Comparison of ENCODE assay signal across 8 mouse cellular contexts in the genomic region with DNA sequence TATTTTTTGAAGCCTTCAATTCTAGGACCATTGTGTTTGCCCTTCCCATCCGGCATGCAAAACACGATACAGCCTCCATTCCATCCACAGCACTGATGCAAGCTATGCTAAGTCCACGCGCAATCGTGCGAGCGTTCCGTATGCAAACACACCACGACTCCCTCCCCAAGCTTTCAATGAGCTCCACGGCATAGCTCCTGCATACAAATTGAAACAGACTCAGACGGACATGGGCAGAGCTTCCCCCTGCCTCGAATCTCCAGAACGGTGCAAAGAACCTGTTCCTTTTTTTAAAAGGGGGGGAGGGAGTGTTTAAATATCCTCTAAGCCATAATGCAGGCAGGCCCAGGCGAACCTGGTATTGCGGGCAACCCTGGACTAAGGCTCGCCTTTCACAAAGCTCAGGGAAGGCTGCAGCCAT.
A peak's percentile ranks its signal among the peaks of the same experiment; 100 is the strongest.
DNase-seq lines count a peak whose midpoint lies in the region; ATAC-seq and TF ChIP-seq lines count a peak whose summit lies in the region.

No protein-coding gene starts in this region.

- no peaks in the 10 kb centered on the region for H3K9me3 ChIP-seq in lung, embryonic 14.5 days (ENCODE audit: low read depth, low read length)
- no peaks in the 10 kb centered on the region for H3K9me3 ChIP-seq in embryonic facial prominence, embryonic 10.5 days
- H3K9me3 ChIP-seq in hindbrain, embryonic 15.5 days: no peaks in the 10 kb centered on the region
- no peaks in the 10 kb centered on the region for H3K9me3 ChIP-seq in liver, postnatal 0 days (ENCODE audit: low read length)
- H3K9me3 ChIP-seq in stomach, embryonic 16.5 days (replicated peaks; ENCODE audit: control insufficient read depth, low read length): no peaks in the 10 kb centered on the region

- 0 out of 2 replicates have a peak, but pooled peaks cover 3% of the 10 kb centered on the region for H3K27me3 ChIP-seq in lung, embryonic 14.5 days (ENCODE audit: insufficient read depth, low read length)
- H3K27me3 ChIP-seq in embryonic facial prominence, embryonic 10.5 days (replicated peaks; ENCODE audit: low read depth, poor library complexity, severe bottlenecking): no peaks in the 10 kb centered on the region; the same call in 1 of the 2 replicates
- no peaks in the 10 kb centered on the region for H3K27me3 ChIP-seq in hindbrain, embryonic 15.5 days
- peaks cover 42% of the 10 kb centered on the region for H3K27me3 ChIP-seq in liver, postnatal 0 days (ENCODE audit: insufficient read depth, low read length)
- H3K27me3 ChIP-seq in stomach, embryonic 16.5 days (ENCODE audit: control insufficient read depth, insufficient read depth, low read length): no peaks in the 10 kb centered on the region

- peak; percentile 10; the same call in 1 of the 2 replicates for ATAC-seq in lung, embryonic 14.5 days (ENCODE audit: insufficient read depth)
- peak; percentile 16 for ATAC-seq in hindbrain, embryonic 15.5 days (ENCODE audit: low FRiP score, low read depth)
- no peak for ATAC-seq in liver, postnatal 0 days
- ATAC-seq in stomach, embryonic 16.5 days (ENCODE audit: insufficient read depth, low FRiP score): no peak

- H3K4me3 ChIP-seq in lung, embryonic 14.5 days (ENCODE audit: low read depth, low read length): peak overlapping the region; percentile 69
- H3K4me3 ChIP-seq in embryonic facial prominence, embryonic 10.5 days: peak overlapping the region; percentile 91
- peak overlapping the region; percentile 59 for H3K4me3 ChIP-seq in hindbrain, embryonic 15.5 days
- H3K4me3 ChIP-seq in liver, postnatal 0 days (ENCODE audit: low read depth, low read length): 0 out of 2 replicates have a peak overlapping the region, but pooled peaks have one; percentile 2
- H3K4me3 ChIP-seq in stomach, embryonic 16.5 days (replicated peaks; ENCODE audit: low read length): peak overlapping the region; percentile 80

- no peak for TF ChIP-seq CTCF in lung, embryonic 14.5 days (IDR thresholded peaks at IDR 0.05; ENCODE audit: low read depth)
- no peak for TF ChIP-seq CTCF in liver, postnatal 0 days (IDR thresholded peaks at IDR 0.05; ENCODE audit: low read depth)

- H3K9ac ChIP-seq in lung, embryonic 14.5 days: peak overlapping the region; percentile 80
- peak overlapping the region; percentile 78 for H3K9ac ChIP-seq in hindbrain, embryonic 15.5 days
- no peak overlapping the region for H3K9ac ChIP-seq in liver, postnatal 0 days (replicated peaks)
- peak overlapping the region; percentile 88 for H3K9ac ChIP-seq in stomach, embryonic 16.5 days (ENCODE audit: low read length)

- no peak for TF ChIP-seq EP300 in liver, postnatal 0 days (IDR thresholded peaks at IDR 0.05; ENCODE audit: low read depth)

- peak overlapping the region; percentile 97 for H3K4me2 ChIP-seq in lung, embryonic 14.5 days
- H3K4me2 ChIP-seq in hindbrain, embryonic 15.5 days: peak overlapping the region; percentile 81
- peak overlapping the region; percentile 85 for H3K4me2 ChIP-seq in liver, postnatal 0 days (ENCODE audit: low read depth, low read length)
- peak overlapping the region; percentile 86 for H3K4me2 ChIP-seq in stomach, embryonic 16.5 days (ENCODE audit: low read depth, low read length)

- WGBS in lung, embryonic 14.5 days: 3% methylated on average over 16 of the region's 16 CpGs
- WGBS in embryonic facial prominence, embryonic 10.5 days: under 1% methylated on average over 16 of the region's 16 CpGs
- under 1% methylated on average over 16 of the region's 16 CpGs for WGBS in hindbrain, embryonic 15.5 days
- WGBS in liver, postnatal 0 days (ENCODE audit: insufficient replicate concordance): 11% methylated on average over 16 of the region's 16 CpGs
- WGBS in stomach, embryonic 16.5 days: 8% methylated on average over 16 of the region's 16 CpGs

- peak; percentile 33 for DNase-seq in lung, embryonic 14.5 days
- no peak for DNase-seq in lung, postnatal 4 days
- no peak for DNase-seq in embryonic facial prominence, embryonic 10.5 days (ENCODE audit: low spot score)
- DNase-seq in liver, postnatal 0 days: no peak
- no peak for DNase-seq in testis, postnatal 14 days (ENCODE audit: low spot score)
- no peak for DNase-seq in gastrocnemius, postnatal 10 days

- no peak overlapping the region for H3K27ac ChIP-seq in lung, embryonic 14.5 days (ENCODE audit: low read depth)
- H3K27ac ChIP-seq in embryonic facial prominence, embryonic 10.5 days (replicated peaks): peak overlapping the region; percentile 98
- H3K27ac ChIP-seq in hindbrain, embryonic 15.5 days (replicated peaks): peak overlapping the region; percentile 99
- no peak overlapping the region for H3K27ac ChIP-seq in liver, postnatal 0 days (ENCODE audit: low read depth)
- H3K27ac ChIP-seq in stomach, embryonic 16.5 days (ENCODE audit: low read length): no peak overlapping the region; the same call in 1 of the 2 replicates

- H3K4me1 ChIP-seq in lung, embryonic 14.5 days (ENCODE audit: insufficient read depth): 0 out of 2 replicates have a peak, but pooled peaks cover 4% of the 10 kb centered on the region
- peaks cover 71% of the 10 kb centered on the region for H3K4me1 ChIP-seq in embryonic facial prominence, embryonic 10.5 days
- H3K4me1 ChIP-seq in hindbrain, embryonic 15.5 days (replicated peaks): peaks cover 59% of the 10 kb centered on the region
- H3K4me1 ChIP-seq in liver, postnatal 0 days (ENCODE audit: insufficient read depth): peaks cover 11% of the 10 kb centered on the region
- H3K4me1 ChIP-seq in stomach, embryonic 16.5 days (ENCODE audit: control insufficient read depth, insufficient read depth, low read length): peaks cover 24% of the 10 kb centered on the region

- H3K36me3 ChIP-seq in lung, embryonic 14.5 days (ENCODE audit: insufficient read depth): no peaks in the 10 kb centered on the region
- H3K36me3 ChIP-seq in embryonic facial prominence, embryonic 10.5 days (replicated peaks): peaks cover 5% of the 10 kb centered on the region; the same call in 1 of the 2 replicates
- no peaks in the 10 kb centered on the region for H3K36me3 ChIP-seq in hindbrain, embryonic 15.5 days
- no peaks in the 10 kb centered on the region for H3K36me3 ChIP-seq in liver, postnatal 0 days (replicated peaks; ENCODE audit: insufficient read depth, low read length)
- no peaks in the 10 kb centered on the region for H3K36me3 ChIP-seq in stomach, embryonic 16.5 days (ENCODE audit: control insufficient read depth, insufficient read depth, low read length)

Comparison
In these comparisons a context has a peak if more than half of its experiments do, and no peak if none do; other contexts are left out.
1. ATAC-seq: peak in lung, embryonic 14.5 days (single experiment) and hindbrain, embryonic 15.5 days (single experiment); none in liver, postnatal 0 days (single experiment) and stomach, embryonic 16.5 days (single experiment).
2. H3K27ac ChIP-seq: peak in embryonic facial prominence, embryonic 10.5 days (single experiment) and hindbrain, embryonic 15.5 days (single experiment); none in lung, embryonic 14.5 days (single experiment), liver, postnatal 0 days (single experiment) and stomach, embryonic 16.5 days (single experiment).
3. H3K4me3 ChIP-seq: peak in every context shown above with its lines; median percentile 91 in embryonic facial prominence, embryonic 10.5 days; 80 in stomach, embryonic 16.5 days; 69 in lung, embryonic 14.5 days; 59 in hindbrain, embryonic 15.5 days; 2 in liver, postnatal 0 days.
4. Peak in every context shown above with its lines, with median percentiles within 50 percentile points of each other: H3K4me2 ChIP-seq.